Mouse (Mus musculus): ENCODE data around the gene Clec12b.

Gene Clec12b

GRCm38 (mm10) chr6:129385774-129386173 is at the start of gene Clec12b:
Gene Clec12b (minus strand): TSS chr6:129385874.
- in situ Hi-C loops (cut with MboI), result loop anchor here (10.0 kb wide), 1 partner anchor 139 kb away; no protein-coding TSS in a partner anchor

- in situ Hi-C loops (cut with MboI), result no loop called here
Observed at GRCm38 (mm10) chr6:129434239-129434638, 48.6 kb upstream of the Clec12b start.

- in situ Hi-C loops (cut with MboI), result no loop called here
Observed at GRCm38 (mm10) chr6:129427281-129427680, 41.6 kb upstream of the Clec12b start.

- in situ Hi-C loops (cut with MboI), result no loop called here
Observed at GRCm38 (mm10) chr6:129425812-129426211, 40.1 kb upstream of the Clec12b start.

GRCm38 (mm10) chr6:129425217-129425616 is 39.5 kb upstream of the Clec12b start:
- in situ Hi-C loops (cut with MboI), result no loop called here

- in situ Hi-C loops (cut with MboI), result no loop called here
Observed at GRCm38 (mm10) chr6:129423734-129424072, 38.0 kb upstream of the Clec12b start.

- in situ Hi-C loops (cut with MboI), result no loop called here
Observed at GRCm38 (mm10) chr6:129423040-129423733, 37.5 kb upstream of the Clec12b start.

- in situ Hi-C loops (cut with MboI), result no loop called here
Observed at GRCm38 (mm10) chr6:129422311-129422710, 36.6 kb upstream of the Clec12b start.

GRCm38 (mm10) chr6:129414177-129414576 is 28.5 kb upstream of the Clec12b start:
- in situ Hi-C loops (cut with MboI), result no loop called here

GRCm38 (mm10) chr6:129408562-129408961 is 22.9 kb upstream of the Clec12b start, which contains the start of gene Clec9a:
Gene Clec9a (plus strand): TSS chr6:129408862.
- in situ Hi-C loops (cut with MboI), result no loop called here

GRCm38 (mm10) chr6:129407324-129407723 is 21.6 kb upstream of the Clec12b start:
- in situ Hi-C loops (cut with MboI), result no loop called here

- in situ Hi-C loops (cut with MboI), result no loop called here
Observed at GRCm38 (mm10) chr6:129405999-129406398, 20.3 kb upstream of the Clec12b start.

GRCm38 (mm10) chr6:129403391-129403790 is 17.7 kb upstream of the Clec12b start:
- in situ Hi-C loops (cut with MboI), result no loop called here

GRCm38 (mm10) chr6:129402404-129402803 is 16.7 kb upstream of the Clec12b start:
- in situ Hi-C loops (cut with MboI), result no loop called here

GRCm38 (mm10) chr6:129399945-129400344 is 14.3 kb upstream of the Clec12b start:
- in situ Hi-C loops (cut with MboI), result no loop called here

GRCm38 (mm10) chr6:129396997-129397396 is 11.3 kb upstream of the Clec12b start, which contains the start of gene Clec1b:
Gene Clec1b (plus strand): TSS chr6:129397297.
- in situ Hi-C loops (cut with MboI), result no loop called here

- in situ Hi-C loops (cut with MboI), result no loop called here
Observed at GRCm38 (mm10) chr6:129393732-129394131, 8.1 kb upstream of the Clec12b start.

GRCm38 (mm10) chr6:129393087-129393720 is 7.5 kb upstream of the Clec12b start:
- in situ Hi-C loops (cut with MboI), result no loop called here

- in situ Hi-C loops (cut with MboI), result loop anchor here (10.0 kb wide), 1 partner anchor 140 kb away; no protein-coding TSS in a partner anchor
Observed at GRCm38 (mm10) chr6:129385000-129385399, 674 bp downstream of the Clec12b start.

GRCm38 (mm10) chr6:129383466-129383865 is 2.2 kb downstream of the Clec12b start:
- in situ Hi-C loops (cut with MboI), result loop anchor here (10.0 kb wide), 1 partner anchor 141 kb away; no protein-coding TSS in a partner anchor

GRCm38 (mm10) chr6:129381736-129382135 is 3.9 kb downstream of the Clec12b start:
- in situ Hi-C loops (cut with MboI), result loop anchor here (10.0 kb wide), 1 partner anchor 143 kb away; no protein-coding TSS in a partner anchor

GRCm38 (mm10) chr6:129380454-129380853 is 5.2 kb downstream of the Clec12b start:
- in situ Hi-C loops (cut with MboI), result loop anchor here (10.0 kb wide), 1 partner anchor 144 kb away; no protein-coding TSS in a partner anchor

- in situ Hi-C loops (cut with MboI), result no loop called here
Observed at GRCm38 (mm10) chr6:129374937-129375471, 10.7 kb downstream of the Clec12b start.

Data from mature B cell (primary cell).